Mouse (Mus musculus): ENCODE measurements around the gene Lysmd4.

Gene Lysmd4

GRCm38 (mm10) chr7:67353667-67354066, 131.3 kb downstream of the Lysmd4 start:
- DNase-seq, result no peak

- no peak for DNase-seq
Measured at GRCm38 (mm10) chr7:67355870-67356269, 133.5 kb downstream of the Lysmd4 start.
